Mouse (Mus musculus) hematopoietic stem cell, adult 5-6 weeks (primary cell): ENCODE data around the gene Sfxn1. TPM values are rescaled to one million over a fixed set of nuclear protein-coding genes. Genes with fewer than 3 reads are reported as not detected.

ENCODE experiments used
- ATAC-seq, 2 experiments: fragments of 125-278 bp in 1 of 2; replicated peaks in 1 of 2; 2 replicates each; pipeline ENCODE4 v1.8.0; 2016 to 2017; ENCODE audit warnings: inconsistent platforms in 2 of 2, mild to moderate bottlenecking in 2 of 2, moderate number of reproducible peaks in 2 of 2, low read depth in 1 of 2, moderate TSS enrichment in 1 of 2; ENCODE audit not compliant: low FRiP score in 2 of 2, poor library complexity in 2 of 2, severe bottlenecking in 2 of 2, insufficient read depth in 1 of 2, low TSS enrichment in 1 of 2
- total RNA-seq: library from RNA; stranded (forward); fragments of 172-1452, 232-1000 nt; gene quantifications from 2 replicates; pipeline ENCODE4 v1.2.3, GENCODE M21; 2017

Sfxn1 gene
- total RNA-seq, 1 experiment from 2014 or later = 74.3 TPM

GRCm38 (mm10) chr13:54073491-54073890 lies 1.8 kb downstream of the Sfxn1 start:
- ATAC-seq = 0 out of 4 replicates have a peak, but pooled peaks have one; percentile 19 to 23

- no peak for ATAC-seq
Observed at GRCm38 (mm10) chr13:54075416-54075815, 3.7 kb downstream of the Sfxn1 start.

- no peak for ATAC-seq
Observed at GRCm38 (mm10) chr13:54076051-54076450, 4.4 kb downstream of the Sfxn1 start.

- no peak for ATAC-seq
Observed at GRCm38 (mm10) chr13:54076762-54077460, 5.2 kb downstream of the Sfxn1 start.

GRCm38 (mm10) chr13:54077470-54078174 lies 6.0 kb downstream of the Sfxn1 start:
- no peak for ATAC-seq

DNA sequence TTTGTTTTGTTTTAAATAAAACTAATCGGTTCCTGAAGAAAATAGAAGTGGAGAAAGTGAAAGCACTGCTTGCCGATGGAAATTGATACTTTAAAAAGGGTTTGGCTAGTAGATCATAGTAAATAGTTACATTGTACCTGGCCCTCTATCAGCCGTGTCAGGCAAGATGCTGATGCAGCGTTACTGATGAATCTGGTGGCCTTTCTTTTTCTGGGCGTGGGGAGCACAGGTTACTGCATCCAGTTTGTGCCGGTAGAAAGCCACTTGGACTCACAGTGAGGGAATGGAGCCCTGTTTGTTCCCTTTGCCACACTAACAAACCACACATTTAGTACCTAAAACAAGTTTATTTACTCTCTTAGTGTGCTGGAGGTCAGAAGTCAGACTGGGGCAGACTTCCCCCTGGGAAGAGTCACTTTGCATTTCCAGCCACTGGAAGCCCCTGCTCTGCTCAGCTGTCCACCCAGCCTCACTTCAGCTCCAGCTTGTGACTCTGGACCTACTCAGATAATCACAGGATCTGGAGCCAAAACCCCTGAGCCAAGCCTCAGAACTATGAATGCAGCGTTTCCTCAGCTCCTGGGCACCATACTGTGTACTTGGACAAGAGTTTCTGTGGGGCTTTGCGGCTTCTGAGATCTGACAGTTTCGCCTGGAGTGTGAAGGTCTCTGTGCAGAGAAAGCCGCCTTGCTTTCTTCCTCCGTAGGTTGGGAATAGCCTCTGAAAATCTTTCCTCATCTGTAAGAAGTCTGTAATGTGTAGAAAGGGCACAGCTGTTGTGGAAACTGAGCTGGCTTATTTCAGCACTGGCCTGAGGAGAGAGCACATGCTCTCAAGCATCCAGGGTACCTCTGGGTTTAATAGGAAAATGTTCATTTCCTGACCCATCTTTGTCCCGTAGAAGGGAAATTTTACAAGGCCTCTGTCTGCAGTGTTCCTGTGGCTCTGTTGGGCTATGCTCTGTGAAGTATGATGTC lies 8.4 kb downstream of the Sfxn1 start:
- 0 out of 4 replicates have a peak, but pooled peaks of 1 of the 2 experiments have one; percentile 16 for ATAC-seq

DNA sequence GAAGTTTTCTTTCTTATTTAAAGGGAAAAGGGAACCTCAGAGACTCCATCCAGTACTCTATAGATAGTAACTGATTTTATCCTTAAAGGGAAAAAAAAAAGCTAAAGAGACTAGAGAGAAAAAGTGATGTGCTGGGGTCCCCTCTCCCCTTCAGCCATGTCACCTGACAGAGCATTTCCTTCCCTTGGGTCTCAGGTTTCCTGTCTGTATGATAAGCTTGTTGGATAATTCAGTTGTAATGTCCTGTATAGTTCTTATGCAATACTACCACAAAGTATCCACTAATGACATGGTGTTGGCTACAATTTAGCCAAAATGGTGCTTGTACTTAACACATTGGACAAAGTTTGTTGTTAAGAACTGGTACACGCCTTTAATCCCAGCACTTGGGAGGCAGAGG lies 9.1 kb downstream of the Sfxn1 start:
- peak; percentile 30 to 31; a peak in 2 of 4 replicates for ATAC-seq

DNA sequence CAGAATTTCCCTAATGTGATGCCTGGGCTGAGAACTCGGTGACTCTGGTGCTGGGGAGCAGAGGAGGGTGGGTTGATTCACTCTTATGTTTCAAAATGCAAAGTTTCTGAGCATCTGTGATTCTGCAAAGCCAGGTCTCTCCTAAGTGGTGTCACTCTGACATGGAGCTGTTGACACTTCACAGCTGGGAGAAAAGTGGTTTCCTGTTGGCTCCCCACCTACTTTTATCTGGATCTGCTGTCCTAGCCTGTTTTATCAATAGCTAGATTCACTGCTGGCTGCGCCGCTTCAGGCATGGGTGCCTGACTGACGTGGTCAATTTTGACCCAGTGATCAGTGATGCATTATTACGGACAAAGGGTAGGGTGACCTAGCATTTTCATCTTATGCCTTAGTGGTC lies 11.3 kb downstream of the Sfxn1 start:
- ATAC-seq = no peak

- ATAC-seq = no peak
Observed at GRCm38 (mm10) chr13:54084178-54084577, 12.5 kb downstream of the Sfxn1 start.

DNA sequence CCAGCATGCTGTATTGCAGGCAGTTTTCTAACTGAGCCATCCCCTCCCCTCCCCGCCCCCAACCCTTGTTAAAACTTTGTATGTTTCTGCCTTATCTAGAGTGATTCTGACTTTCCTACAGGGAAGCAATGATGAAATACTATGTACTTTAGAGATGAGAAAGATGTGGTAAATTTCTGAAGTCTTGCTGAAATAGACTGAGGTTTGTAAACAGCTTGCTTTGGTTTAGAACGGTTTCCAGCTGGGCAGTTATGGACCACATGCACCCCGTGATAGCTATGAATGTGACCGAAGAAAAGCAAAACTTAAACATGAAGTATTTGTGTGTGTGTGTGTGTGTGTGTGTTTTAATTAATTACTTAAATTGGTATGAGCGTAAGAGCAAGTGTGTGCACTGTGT lies 13.2 kb downstream of the Sfxn1 start:
- ATAC-seq = no peak

DNA sequence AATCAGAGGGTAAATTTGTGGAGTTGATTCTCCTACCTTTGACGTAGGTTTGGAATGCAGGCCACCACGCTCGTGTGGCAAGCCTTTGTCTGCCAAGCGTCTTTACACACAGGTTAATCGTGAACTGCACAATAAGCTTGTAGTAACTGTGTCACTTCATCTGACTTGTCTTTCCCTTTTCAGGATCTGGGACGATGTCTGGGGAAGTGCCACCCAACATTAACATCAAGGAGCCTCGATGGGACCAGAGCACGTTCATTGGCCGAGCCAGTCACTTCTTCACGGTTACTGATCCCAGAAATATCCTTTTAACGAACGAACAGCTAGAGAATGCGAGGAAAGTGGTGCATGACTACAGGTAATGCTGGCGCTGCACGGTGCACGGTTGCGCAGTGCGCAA lies 13.6 kb downstream of the Sfxn1 start:
- no peak for ATAC-seq

- no peak for ATAC-seq
Observed at GRCm38 (mm10) chr13:54091719-54092118, 20.1 kb downstream of the Sfxn1 start.

GRCm38 (mm10) chr13:54094349-54094748 lies 22.7 kb downstream of the Sfxn1 start:
- ATAC-seq = no peak

- ATAC-seq = no peak
Observed at GRCm38 (mm10) chr13:54094963-54095362, 23.3 kb downstream of the Sfxn1 start.

DNA sequence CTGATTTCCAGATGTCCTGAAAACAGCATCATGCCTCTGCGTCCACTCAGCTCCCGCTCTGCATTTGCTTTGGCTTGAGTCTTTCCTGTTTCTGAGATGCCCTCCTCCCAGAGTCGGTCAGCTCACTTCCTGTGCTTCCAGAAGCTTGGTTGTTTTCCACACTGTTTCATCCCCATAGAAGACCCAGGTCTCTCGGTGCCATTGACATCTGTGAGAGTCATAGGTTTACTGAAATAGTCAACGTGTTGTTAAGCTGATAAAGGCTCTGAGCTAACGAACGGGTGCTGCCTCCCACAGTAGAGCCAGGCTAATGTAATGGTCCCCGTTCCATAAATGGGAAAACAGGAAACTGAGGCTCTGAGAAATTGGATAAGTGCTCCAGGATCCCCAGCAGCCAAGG lies 24.1 kb downstream of the Sfxn1 start:
- no peak for ATAC-seq

DNA sequence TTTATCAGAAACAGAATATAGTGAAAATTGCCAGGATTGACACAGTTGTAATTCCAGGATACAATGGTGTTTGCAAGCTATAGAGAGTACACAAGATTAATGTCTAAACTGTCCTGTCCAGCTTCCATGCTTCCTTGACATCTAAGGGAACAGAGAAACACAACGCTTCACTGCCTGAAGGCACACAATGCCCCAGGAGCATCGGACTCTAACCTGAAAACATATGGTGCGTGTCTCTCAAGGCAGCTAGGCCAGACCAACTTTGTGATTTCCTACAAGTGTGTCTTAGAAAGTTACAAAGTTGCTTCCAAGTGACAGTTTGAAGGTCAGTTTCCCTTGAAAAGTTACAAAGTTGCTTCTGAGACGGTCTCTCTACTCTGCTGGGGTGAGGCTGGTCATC lies 25.6 kb downstream of the Sfxn1 start:
- no peak for ATAC-seq

- no peak for ATAC-seq
Observed at GRCm38 (mm10) chr13:54097797-54098196, 26.1 kb downstream of the Sfxn1 start.
